Mouse (Mus musculus): ENCODE measurements around the gene Carmil1.

DNA sequence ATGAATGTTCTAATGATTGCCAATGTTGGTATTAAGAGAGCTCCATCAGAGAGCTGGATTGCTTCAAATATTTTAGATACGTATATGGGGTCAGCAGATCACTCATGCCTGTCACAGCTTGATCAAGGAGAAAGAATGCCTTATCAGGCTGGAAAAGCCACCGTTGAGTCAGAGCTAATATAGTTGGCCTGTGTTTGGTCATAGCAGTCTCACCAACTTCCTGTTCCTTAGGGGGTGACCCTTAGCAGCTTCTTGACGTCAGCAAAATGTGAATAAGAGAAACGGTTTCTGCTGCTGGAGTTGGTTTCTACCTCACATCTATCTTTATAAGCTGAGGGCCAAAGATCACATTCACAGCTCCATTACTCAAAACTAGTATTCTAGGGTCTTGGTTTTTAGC, 176.6 kb downstream of the Carmil1 start:
- TF ChIP-seq FLI1 (IDR thresholded peaks at IDR 0.05; ENCODE audit: low read length) (no peak), GATA1 (IDR thresholded peaks at IDR 0.05; ENCODE audit: borderline replicate concordance, low read length) (no peak)
